Mouse (Mus musculus): ENCODE measurements around the gene Ces1a. TPM values are rescaled to one million over a fixed set of nuclear protein-coding genes. Genes with fewer than 3 reads are reported as not detected.

Ces1a gene
- not detected in 2 replicates for polyA plus RNA-seq (2012; ENCODE audit: insufficient read depth, insufficient read length, missing spikeins)

DNA sequence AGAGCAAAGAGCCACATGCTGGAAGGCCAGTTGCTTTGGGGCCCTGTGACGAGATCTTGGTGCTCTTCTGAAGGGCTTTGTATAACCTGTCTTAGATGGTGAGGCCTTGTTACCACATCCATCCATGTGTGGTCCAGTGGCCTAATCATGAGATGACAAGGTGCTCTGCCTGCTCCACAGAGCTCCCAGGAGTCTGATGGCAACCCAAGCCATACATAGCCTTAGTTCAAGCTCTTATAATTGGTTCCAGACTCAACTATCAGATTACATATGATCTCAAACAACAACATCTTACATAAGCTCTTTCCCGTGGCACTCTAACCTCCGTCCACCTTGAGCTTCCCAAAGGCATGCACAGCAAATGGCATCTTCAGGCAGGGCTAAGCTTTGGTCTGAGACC is at the start of gene Ces1a:
Ces1a (minus strand) TSS at position 101 of the 400 bp plus-strand sequence.
- Histone ChIP-seq H3K4me3 (ENCODE audit: insufficient read depth, low read length) (no peak within 1 kb of the TSS), H3K4me1 (ENCODE audit: control insufficient read depth, insufficient read depth, low read length) (no peaks in the 10 kb centered on the region), H3K27ac (ENCODE audit: insufficient read depth, low read depth, low read length) (no peak within 1 kb of the TSS)
- TF ChIP-seq POLR2A (IDR thresholded peaks at IDR 0.05; ENCODE audit: borderline replicate concordance, low read depth, low read length) (no peak), CTCF (IDR thresholded peaks at IDR 0.05; ENCODE audit: low read depth, low read length) (no peak)

DNA sequence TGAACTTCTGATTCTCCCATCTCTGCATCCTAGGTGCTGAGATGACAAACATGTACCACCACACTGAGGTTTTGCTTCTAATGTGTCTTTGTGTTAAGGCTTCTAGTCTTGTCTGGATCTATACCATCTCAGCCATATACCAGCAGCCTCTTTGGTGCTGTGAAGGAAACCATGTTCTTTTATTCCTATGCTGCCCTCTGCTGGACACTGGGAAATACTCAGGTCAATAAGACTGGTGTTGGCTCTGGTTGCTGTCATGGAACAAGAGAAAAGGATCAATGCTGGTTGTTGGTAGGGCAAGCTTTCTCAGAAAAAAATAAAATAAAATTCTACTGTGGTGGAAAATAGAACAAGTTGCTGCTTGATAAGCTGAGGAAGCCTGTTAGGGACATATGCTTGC is 47.4 kb upstream of the Ces1a start:
- no peak for TF ChIP-seq CTCF (IDR thresholded peaks at IDR 0.05; ENCODE audit: low read depth, low read length)
- no peak for TF ChIP-seq POLR2A (IDR thresholded peaks at IDR 0.05; ENCODE audit: borderline replicate concordance, low read depth, low read length)
- Histone ChIP-seq H3K4me3 (ENCODE audit: insufficient read depth, low read length) (no peak overlapping the region), H3K4me1 (ENCODE audit: control insufficient read depth, insufficient read depth, low read length) (no peaks in the 10 kb centered on the region), H3K27ac (ENCODE audit: insufficient read depth, low read depth, low read length) (no peak overlapping the region)

DNA sequence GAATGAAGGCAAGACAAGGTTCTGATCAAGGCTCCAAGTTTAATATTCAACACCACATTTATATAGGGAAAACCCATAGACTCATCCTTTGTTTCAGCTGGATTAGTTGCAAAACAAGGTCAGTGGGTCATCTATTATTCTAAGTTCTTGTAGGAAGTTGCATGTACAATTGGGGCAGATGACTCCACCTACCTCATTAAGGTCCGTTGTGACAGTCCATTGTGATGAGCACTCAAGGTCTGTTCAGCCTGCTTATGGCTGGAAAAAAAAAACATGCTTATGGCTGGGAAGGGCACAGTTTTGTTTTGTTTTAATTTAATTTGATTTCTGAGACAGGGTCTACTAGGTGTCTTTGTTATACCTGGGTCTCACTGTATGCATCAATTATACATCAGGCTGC is 43.3 kb upstream of the Ces1a start:
- H3K4me1 ChIP-seq (ENCODE audit: control insufficient read depth, insufficient read depth, low read length), result no peaks in the 10 kb centered on the region

DNA sequence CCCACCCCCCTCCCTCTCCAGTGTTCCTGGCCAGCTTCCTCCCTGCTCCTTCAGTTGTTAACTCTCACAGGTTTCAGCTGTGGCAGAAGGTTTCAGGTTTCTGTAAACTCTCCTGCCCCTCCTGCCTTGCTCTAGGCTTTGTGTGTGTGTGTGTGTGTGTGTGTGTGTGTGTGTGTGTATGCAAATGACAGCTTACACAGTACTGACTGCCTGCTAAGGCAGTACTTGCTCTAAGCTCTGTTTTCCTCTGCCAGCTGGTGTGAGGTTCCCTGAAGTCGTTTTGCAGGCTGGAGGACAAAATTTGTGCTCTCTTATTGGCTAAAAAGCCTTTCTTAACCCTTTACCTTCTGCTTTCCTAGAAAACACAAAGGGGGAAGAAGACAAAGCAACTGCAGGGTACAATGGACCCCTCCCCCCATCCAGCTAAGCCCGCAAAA is 40.7 kb upstream of the Ces1a start:
- Histone ChIP-seq H3K4me3 (ENCODE audit: insufficient read depth, low read length) (no peak overlapping the region), H3K4me1 (ENCODE audit: control insufficient read depth, insufficient read depth, low read length) (no peaks in the 10 kb centered on the region), H3K27ac (ENCODE audit: insufficient read depth, low read depth, low read length) (no peak overlapping the region)
- TF ChIP-seq POLR2A (IDR thresholded peaks at IDR 0.05; ENCODE audit: borderline replicate concordance, low read depth, low read length), result no peak
- TF ChIP-seq CTCF (IDR thresholded peaks at IDR 0.05; ENCODE audit: low read depth, low read length), result no peak

More for the DNA sequence above, 43.3 kb upstream of the Ces1a start:
- no peak for TF ChIP-seq CTCF (IDR thresholded peaks at IDR 0.05; ENCODE audit: low read depth, low read length)
- TF ChIP-seq POLR2A (IDR thresholded peaks at IDR 0.05; ENCODE audit: borderline replicate concordance, low read depth, low read length), result no peak
- Histone ChIP-seq H3K4me3 (ENCODE audit: insufficient read depth, low read length) (no peak overlapping the region), H3K27ac (ENCODE audit: insufficient read depth, low read depth, low read length) (no peak overlapping the region)

- Histone ChIP-seq H3K27ac (ENCODE audit: insufficient read depth, low read depth, low read length) (no peak overlapping the region), H3K4me3 (ENCODE audit: insufficient read depth, low read length) (no peak overlapping the region), H3K4me1 (ENCODE audit: control insufficient read depth, insufficient read depth, low read length) (no peaks in the 10 kb centered on the region)
- TF ChIP-seq CTCF (IDR thresholded peaks at IDR 0.05; ENCODE audit: low read depth, low read length) (no peak), POLR2A (IDR thresholded peaks at IDR 0.05; ENCODE audit: borderline replicate concordance, low read depth, low read length) (no peak)
These were observed 40.2 kb upstream of the Ces1a start for GRCm38 (mm10) chr8:93088193-93088592.

GRCm38 (mm10) chr8:93079887-93080286 is 31.9 kb upstream of the Ces1a start, which contains the start of gene Ces1b:
Ces1b (minus strand) TSS chr8:93080017.
- no peaks in the 10 kb centered on the region for H3K4me1 ChIP-seq (ENCODE audit: control insufficient read depth, insufficient read depth, low read length)
- TF ChIP-seq POLR2A (IDR thresholded peaks at IDR 0.05; ENCODE audit: borderline replicate concordance, low read depth, low read length), result no peak
- TF ChIP-seq CTCF (IDR thresholded peaks at IDR 0.05; ENCODE audit: low read depth, low read length), result no peak

DNA sequence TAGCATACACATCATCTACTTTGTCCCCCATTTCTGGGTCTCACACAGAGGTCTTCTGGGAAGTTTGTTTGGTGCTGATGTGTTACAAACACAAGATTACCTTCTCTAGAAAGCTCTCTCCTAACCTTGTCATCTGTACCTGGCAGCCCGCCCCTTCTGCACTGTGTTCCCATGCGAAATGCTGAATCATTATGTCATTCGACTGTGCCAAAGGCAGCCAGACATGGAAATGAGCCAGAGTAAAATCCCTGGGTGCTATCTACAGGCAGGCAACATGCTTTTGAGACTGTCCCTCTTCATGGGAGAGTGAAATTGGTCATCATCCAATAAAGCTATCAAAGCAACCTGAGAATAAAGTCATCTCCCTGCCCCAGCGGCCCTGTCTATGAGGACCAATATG is 27.3 kb upstream of the Ces1a start:
- TF ChIP-seq POLR2A (IDR thresholded peaks at IDR 0.05; ENCODE audit: borderline replicate concordance, low read depth, low read length) (no peak), CTCF (IDR thresholded peaks at IDR 0.05; ENCODE audit: low read depth, low read length) (no peak)
- Histone ChIP-seq H3K4me3 (ENCODE audit: insufficient read depth, low read length) (no peak overlapping the region), H3K27ac (ENCODE audit: insufficient read depth, low read depth, low read length) (no peak overlapping the region), H3K4me1 (ENCODE audit: control insufficient read depth, insufficient read depth, low read length) (no peaks in the 10 kb centered on the region)

More at GRCm38 (mm10) chr8:93079887-93080286, 31.9 kb upstream of the Ces1a start, which contains the start of gene Ces1b:
- Histone ChIP-seq H3K27ac (ENCODE audit: insufficient read depth, low read depth, low read length) (no peak within 1 kb of the TSS), H3K4me3 (ENCODE audit: insufficient read depth, low read length) (no peak within 1 kb of the TSS)

DNA sequence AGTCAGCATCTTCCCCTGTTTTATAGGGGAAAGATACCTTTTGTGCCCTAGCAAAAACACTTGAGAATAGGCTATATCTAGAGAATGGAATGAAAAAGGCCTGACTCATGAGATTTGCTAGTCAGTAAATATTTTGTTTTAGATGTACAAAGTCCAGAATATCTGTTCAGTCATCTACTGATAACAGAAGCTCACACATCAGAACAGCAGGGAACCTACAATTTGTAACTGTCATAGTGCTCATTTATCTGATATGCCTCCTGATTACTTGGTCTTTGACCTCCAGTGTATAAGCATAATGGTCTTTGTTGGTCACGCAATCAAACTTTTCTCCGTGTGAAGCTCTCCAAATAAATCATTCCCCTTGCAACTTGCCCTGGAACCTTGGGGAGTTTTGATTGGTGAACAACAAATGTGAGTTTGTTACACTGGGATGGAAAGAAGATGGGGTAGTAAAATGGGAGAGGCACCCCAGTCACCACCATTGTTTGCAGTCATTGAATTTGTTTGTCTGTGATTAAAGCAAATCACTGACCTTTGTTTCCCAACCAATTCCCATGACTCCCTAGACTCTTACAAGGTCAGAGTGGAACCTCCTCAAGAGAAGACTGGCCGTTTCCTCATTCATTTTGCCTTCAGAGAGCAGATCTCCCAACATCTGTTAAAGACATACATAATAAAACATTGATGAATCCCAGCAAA is 15.6 kb upstream of the Ces1a start:
- no peaks in the 10 kb centered on the region for H3K4me1 ChIP-seq (ENCODE audit: control insufficient read depth, insufficient read depth, low read length)
- H3K4me3 ChIP-seq (ENCODE audit: insufficient read depth, low read length), result no peak overlapping the region
- no peak overlapping the region for H3K27ac ChIP-seq (ENCODE audit: insufficient read depth, low read depth, low read length)
- TF ChIP-seq CTCF (IDR thresholded peaks at IDR 0.05; ENCODE audit: low read depth, low read length) (no peak), POLR2A (IDR thresholded peaks at IDR 0.05; ENCODE audit: borderline replicate concordance, low read depth, low read length) (no peak)

GRCm38 (mm10) chr8:93059185-93059584 is 11.2 kb upstream of the Ces1a start:
- Histone ChIP-seq H3K27ac (ENCODE audit: insufficient read depth, low read depth, low read length) (no peak overlapping the region), H3K4me1 (ENCODE audit: control insufficient read depth, insufficient read depth, low read length) (no peaks in the 10 kb centered on the region), H3K4me3 (ENCODE audit: insufficient read depth, low read length) (no peak overlapping the region)
- no peak for TF ChIP-seq POLR2A (IDR thresholded peaks at IDR 0.05; ENCODE audit: borderline replicate concordance, low read depth, low read length)
- no peak for TF ChIP-seq CTCF (IDR thresholded peaks at IDR 0.05; ENCODE audit: low read depth, low read length)

DNA sequence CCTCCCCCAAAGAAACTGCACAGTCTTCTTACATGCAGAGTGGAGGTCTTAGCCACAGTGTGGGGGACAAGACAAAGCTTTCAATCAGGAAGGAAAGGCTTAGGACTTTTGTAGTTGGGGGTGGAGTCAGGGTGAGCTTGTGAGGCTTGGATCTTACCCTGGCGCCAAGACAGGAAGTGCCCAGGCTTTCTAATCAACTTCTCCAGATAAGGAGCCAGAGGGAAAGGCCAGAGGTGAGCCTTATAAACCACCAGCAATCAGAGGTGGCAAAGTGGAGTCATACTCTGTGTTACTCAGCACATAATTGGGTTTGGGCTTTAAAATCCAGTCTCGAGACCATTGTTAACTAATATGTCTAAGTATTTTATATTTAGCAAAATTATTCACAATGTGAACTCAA is 7.2 kb upstream of the Ces1a start:
- Histone ChIP-seq H3K27ac (ENCODE audit: insufficient read depth, low read depth, low read length) (no peak overlapping the region), H3K4me1 (ENCODE audit: control insufficient read depth, insufficient read depth, low read length) (no peaks in the 10 kb centered on the region), H3K4me3 (ENCODE audit: insufficient read depth, low read length) (no peak overlapping the region)
- TF ChIP-seq CTCF (IDR thresholded peaks at IDR 0.05; ENCODE audit: low read depth, low read length) (no peak), POLR2A (IDR thresholded peaks at IDR 0.05; ENCODE audit: borderline replicate concordance, low read depth, low read length) (no peak)
